Mouse (Mus musculus) gonadal fat pad, adult 2 months (tissue): Measurements from ENCODE around the gene Bmx. TPM values are rescaled to one million over a fixed set of nuclear protein-coding genes. Genes with fewer than 3 reads are reported as not detected.

Source experiments
- DNase-seq: peaks from one replicate; pipeline ENCODE4 v3.0.0-alpha.2; 2012; ENCODE audit warnings: low read depth
- polyA plus RNA-seq: library from polyadenylated mRNA; depleted of rRNA; stranded (reverse); fragments of >200 nt; gene quantifications from 2 replicates; pipeline ENCODE4 v1.2.3, GENCODE M21; 2012; rRNA removed

The Bmx gene
- polyA plus RNA-seq, 1 experiment = 0.58 TPM

DNA sequence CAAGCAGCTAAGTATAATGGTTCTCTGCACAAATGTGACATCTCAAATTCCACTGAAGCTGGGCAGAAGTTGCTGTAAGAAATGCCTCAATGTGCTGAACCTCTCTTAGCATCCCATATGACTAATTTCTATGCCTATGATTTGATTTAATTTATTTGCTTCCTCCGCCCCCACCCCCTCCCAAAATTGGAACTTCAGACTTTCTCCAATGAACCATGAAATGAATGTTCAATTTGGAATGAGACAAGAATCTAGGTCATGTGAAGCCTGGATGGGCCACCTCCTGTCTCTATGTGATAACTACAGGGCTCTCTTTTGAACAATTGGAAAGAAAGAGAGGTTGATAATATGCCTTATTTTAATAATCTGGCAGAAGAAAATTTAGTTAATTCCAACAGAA is 82.7 kb downstream of the Bmx start:
- DNase-seq = no peak

DNA sequence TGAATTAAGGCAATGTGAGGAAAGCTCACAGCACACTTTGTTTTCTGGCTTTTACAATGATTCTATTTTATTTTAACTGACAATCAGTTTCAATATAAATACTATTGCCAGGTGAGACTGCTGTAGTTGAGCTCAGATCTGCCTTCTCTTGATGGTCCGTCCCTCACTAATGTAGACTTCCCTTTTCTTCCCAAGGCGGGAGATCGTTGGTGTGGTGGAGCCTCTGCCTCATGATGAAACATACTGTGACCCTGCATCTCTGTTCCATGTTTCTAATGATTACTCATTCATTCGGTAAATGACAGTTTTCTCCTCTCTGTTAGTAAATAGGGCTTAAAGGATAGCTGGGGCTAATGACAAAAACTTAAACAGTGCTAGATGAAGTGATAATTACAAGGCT is 84.1 kb downstream of the Bmx start:
- no peak for DNase-seq

DNA sequence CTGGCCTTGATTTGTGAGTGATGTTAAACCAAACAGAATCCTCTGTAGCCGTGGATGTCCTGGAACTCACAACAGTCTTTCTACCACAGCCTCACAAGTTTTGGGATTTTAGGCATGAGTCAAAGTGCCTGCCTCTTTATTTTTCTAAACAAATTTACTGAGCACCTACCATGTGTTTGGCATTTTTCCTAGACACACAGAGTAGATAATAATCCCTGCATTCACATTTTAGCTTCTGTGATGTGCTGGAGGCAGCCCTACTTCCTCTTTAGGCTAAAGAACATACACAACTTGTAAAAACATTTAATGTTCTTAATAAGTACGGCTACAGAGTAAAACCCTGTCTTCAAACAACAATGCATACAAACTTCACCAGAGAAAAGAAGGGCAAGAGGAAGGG is 87.0 kb downstream of the Bmx start:
- no peak for DNase-seq

DNA sequence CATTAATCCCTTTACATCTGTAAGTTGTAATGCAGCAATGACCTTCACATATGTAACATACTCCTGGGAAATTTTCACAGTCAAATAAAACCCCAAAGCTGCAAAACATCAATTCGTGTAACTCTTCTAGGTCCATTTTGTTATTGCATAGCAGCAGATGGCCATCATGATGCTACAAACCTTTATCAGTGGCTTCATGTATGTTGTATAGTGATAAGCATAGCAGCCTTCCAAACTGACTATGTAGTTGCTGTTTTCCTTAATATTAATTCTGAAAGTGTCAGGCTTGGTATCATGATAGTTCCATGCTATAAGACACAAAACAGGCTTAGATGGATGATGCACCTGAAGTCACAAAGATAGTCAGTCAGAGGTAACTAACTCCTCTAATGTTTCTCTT is 93.3 kb downstream of the Bmx start:
- no peak for DNase-seq

DNA sequence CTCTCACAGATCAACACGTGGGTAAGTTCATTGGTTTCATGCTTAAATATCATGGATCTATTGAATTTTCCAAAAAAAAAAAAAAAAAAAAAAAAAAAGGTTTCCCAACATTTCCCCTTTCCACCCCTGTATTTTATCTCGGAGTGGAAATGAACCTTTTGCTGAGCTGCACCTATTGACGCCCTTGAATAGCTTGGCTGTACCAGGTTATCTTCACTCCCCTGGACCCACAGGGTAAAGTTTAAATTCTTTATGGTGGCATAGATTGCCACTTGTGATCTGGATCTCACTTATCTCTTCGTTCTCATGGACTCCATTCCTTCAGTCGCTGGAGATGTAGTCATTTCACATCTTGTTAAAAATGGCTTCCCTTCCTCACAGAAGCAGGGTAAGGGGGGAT is 103.4 kb downstream of the Bmx start:
- DNase-seq = no peak

DNA sequence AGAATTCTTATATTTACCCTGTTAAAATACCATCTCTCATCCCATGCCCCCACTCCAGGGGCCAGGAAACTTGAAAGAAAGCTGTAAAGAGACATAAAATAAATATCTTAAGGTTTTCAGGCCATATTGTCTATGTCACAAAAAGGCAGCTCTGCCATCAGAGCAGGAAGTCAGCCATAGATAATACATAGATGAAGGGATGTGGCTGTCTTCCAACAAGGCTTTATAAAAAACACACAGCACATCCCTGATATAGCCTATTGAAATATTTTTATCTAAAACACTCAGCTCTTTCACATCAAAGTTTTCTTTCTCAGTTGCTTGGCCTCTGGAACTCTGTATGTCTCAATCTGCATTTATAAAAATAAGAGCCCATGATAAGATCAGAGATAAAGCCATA is 104.4 kb downstream of the Bmx start:
- no peak for DNase-seq

DNA sequence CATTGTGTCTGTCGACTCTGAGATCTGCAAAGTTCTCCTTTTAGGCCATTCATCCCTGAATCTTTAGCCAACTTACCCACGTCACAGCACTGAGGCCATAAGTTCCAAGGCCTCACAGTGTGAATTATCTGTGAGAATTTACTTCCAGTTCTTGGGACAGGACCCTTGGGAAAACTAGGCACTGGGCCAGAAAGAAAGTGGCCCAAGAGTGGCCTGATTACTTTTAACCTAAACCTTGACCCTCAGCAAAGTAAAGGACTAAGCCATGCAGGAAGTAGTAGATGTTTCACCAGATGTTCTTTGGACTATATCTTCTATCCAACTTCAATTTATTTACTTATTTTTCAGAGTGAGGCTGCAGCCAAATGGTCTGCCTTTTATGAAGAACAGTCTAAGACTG is 105.3 kb downstream of the Bmx start:
- DNase-seq = no peak

DNA sequence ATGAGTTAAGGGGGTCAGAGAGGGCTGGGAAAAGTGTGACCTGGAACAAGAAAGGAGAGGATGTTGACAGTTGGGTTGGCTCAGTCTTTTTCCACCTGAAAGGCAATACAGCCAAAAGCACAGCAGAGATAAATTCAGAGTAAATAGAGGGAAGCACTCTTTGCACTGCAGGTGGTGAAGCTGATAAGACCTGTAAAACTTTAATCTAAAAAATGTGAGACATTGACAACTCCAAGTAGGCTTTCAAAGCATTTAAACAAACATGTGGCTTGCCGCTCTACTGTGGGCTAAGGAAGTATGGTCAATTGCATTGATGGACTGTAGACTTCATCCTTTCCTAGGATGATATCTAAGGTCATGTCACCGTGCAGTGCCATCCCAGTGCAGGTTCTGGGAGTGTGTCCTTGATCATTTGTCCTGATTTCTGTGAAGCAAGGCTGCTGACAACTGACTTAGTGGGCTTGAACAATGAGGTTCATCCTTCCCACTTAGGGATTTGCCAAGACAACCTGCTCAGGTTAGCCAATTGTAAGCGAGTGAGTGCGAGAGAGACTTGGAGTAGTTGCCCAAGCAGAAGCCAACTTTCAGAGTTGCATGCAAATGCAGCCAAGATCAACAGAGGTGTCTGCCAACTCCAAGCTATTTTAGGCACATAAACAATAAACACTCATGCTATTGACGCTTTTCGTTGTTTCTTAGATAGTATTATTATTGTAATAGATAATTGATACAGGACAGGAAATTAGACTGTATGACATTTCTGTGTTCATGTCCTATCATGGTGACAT is 112.3 kb downstream of the Bmx start:
- DNase-seq = no peak

Other genes starting within 250 kb of the Bmx start
- 64.5 and 71.3 TPM in 2 replicates for gene Car5b, start 230.2 kb downstream of the Bmx start, polyA plus RNA-seq
- gene Siah1b, start 181.7 kb downstream of the Bmx start, polyA plus RNA-seq = 6.2 and 6.8 TPM in 2 replicates
- gene Cltrn, start 169.4 kb downstream of the Bmx start, polyA plus RNA-seq = 0.25 TPM in 1 of 2 replicates, not detected in the other
- 0.70 and 0.72 TPM in 2 replicates for gene Ace2, start 118.9 kb downstream of the Bmx start, polyA plus RNA-seq
- 1.9 and 3.2 TPM in 2 replicates for gene Pir, start 11.2 kb upstream of the Bmx start, polyA plus RNA-seq
- 8.1 and 10.4 TPM in 2 replicates for gene Vegfd, start 115.2 kb upstream of the Bmx start, polyA plus RNA-seq
- 9.0 and 9.8 TPM in 2 replicates for gene Piga, start 161.6 kb upstream of the Bmx start, polyA plus RNA-seq
- gene Asb11, start 178.8 kb upstream of the Bmx start, polyA plus RNA-seq = 51.0 and 59.2 TPM in 2 replicates
- gene Asb9, start 248.1 kb upstream of the Bmx start, polyA plus RNA-seq = 0.27 and 0.32 TPM in 2 replicates